Mouse (Mus musculus): ENCODE measurements around the gene Cbx1. TPM values are rescaled to one million over a fixed set of nuclear protein-coding genes. Genes with fewer than 3 reads are reported as not detected.
"Not testable (repeated sequence)": the region's sequence is repeated elsewhere in the genome, so short reads cannot be mapped to it uniquely, and the experiment has no call there.

Cbx1 gene
- total RNA-seq, 1 experiment: 153 TPM

DNA sequence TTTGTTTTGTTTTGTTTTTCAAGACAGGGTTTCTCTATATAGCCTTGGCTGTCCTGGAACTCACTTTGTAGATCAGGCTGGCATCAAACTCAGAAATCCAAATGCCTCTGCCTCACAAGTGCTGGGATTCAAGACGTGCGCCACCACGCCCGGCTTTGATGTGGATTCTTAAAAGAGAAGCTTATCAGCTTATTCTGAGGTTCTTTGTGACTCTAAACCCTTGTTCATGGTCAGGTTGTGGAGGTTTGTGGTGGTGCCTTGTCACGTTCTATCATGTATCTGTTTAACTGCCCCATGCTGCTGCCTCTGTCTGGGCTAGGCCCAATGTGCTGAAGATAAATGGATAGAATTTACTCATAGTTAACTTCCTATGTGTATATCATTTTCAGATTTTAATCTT lies 16.7 kb downstream of the Cbx1 start:
- H3K4me3 ChIP-seq (ENCODE audit: insufficient read depth in 1 of 2, low read depth in 1 of 2, low read length in 2 of 2, poor library complexity in 1 of 2, severe bottlenecking in 1 of 2): no peak overlapping the region
- TF ChIP-seq CHD2 (IDR thresholded peaks at IDR 0.05; ENCODE audit: low read depth, low read length) (no peak), ZC3H11A (IDR thresholded peaks at IDR 0.05; ENCODE audit: borderline replicate concordance, low read depth, low read length) (no peak), HCFC1 (IDR thresholded peaks at IDR 0.05; ENCODE audit: borderline replicate concordance, insufficient read depth, low read length) (no peak), ZNF384 (IDR thresholded peaks at IDR 0.05; ENCODE audit: low read depth, low read length) (no peak), MAFK (IDR thresholded peaks at IDR 0.05; ENCODE audit: insufficient read depth, low read depth, low read length) (no peak)
- H3K36me3 ChIP-seq (ENCODE audit: control insufficient read depth, insufficient read depth, low read length, poor library complexity, severe bottlenecking): peaks cover 57% of the 10 kb centered on the region
- H3K9me3 ChIP-seq (ENCODE audit: control insufficient read depth, insufficient read depth, low read depth, low read length): no peaks in the 10 kb centered on the region
- no peak overlapping the region for H3K27ac ChIP-seq (ENCODE audit: insufficient read depth, low read depth, low read length, poor library complexity, severe bottlenecking)
- no peak for DNase-seq (ENCODE audit: low read depth, low spot score)
- in situ Hi-C loops (cut with MboI; ENCODE audit: low sequenced_read_pairs in 2 of 2, unreplicated experiment in 2 of 2): no loop called here
- no peak overlapping the region for H3K9ac ChIP-seq (ENCODE audit: insufficient read depth, low read depth, low read length, poor library complexity, severe bottlenecking)
- H3K4me1 ChIP-seq (ENCODE audit: control insufficient read depth in 2 of 2, insufficient read depth in 2 of 2, low read length in 2 of 2, poor library complexity in 1 of 2): peaks cover 0 to 6% of the 10 kb centered on the region in 2 experiments; a peak in 2 of 4 replicates

- in situ Hi-C loops (cut with MboI; ENCODE audit: low sequenced_read_pairs in 2 of 2, unreplicated experiment in 2 of 2): no loop called here
Observed at GRCm38 (mm10) chr11:96808066-96808465, 19.1 kb downstream of the Cbx1 start.

DNA sequence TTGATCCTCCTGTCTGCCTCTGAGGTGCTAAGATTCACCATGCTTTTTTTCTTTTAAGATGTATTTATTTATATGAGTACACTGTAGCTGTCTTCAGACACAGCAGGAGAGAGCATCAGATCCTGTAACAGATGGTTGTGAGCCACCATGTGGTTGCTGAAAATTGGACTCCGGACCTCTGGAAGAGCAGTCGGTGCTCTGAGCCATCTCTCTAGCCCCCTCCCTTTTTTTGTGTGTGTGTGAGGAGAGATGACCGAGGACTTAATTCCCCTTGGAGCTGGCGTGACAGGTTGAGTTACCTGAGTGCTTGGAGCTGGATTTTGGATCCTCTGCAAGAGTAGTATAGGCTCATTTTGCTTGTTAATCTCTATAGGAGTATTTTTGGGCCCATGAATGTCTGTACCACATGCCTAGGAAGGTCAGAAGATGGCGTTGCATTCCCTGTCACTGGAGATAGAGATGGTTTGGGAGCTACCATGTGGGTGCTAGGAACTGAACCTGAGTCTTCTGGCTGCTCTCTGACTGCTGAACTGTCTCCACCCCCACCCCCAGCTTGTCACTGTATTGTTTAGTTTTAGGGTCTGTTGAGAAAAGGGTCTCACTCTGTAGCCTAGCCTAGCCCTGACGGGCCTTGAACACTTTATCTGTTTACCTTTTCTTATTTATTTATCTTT lies 20.8 kb downstream of the Cbx1 start:
- Histone ChIP-seq H3K4me1 (ENCODE audit: control insufficient read depth in 2 of 2, insufficient read depth in 2 of 2, low read length in 2 of 2, poor library complexity in 1 of 2) (peaks cover 0 to 2% of the 10 kb centered on the region in 2 experiments; a peak in 2 of 4 replicates), H3K9ac (ENCODE audit: insufficient read depth, low read depth, low read length, poor library complexity, severe bottlenecking) (no peak overlapping the region), H3K27ac (ENCODE audit: insufficient read depth, low read depth, low read length, poor library complexity, severe bottlenecking) (0 out of 2 replicates have a peak overlapping the region, but pooled peaks have one; percentile 20), H3K9me3 (ENCODE audit: control insufficient read depth, insufficient read depth, low read depth, low read length) (no peaks in the 10 kb centered on the region), H3K36me3 (ENCODE audit: control insufficient read depth, insufficient read depth, low read length, poor library complexity, severe bottlenecking) (peaks cover 38% of the 10 kb centered on the region), H3K4me3 (ENCODE audit: insufficient read depth in 1 of 2, low read depth in 1 of 2, low read length in 2 of 2, poor library complexity in 1 of 2, severe bottlenecking in 1 of 2) (no peak overlapping the region)
- in situ Hi-C loops (cut with MboI; ENCODE audit: low sequenced_read_pairs in 2 of 2, unreplicated experiment in 2 of 2): no loop called here
- no peak for DNase-seq (ENCODE audit: low read depth, low spot score)
- TF ChIP-seq CHD2 (IDR thresholded peaks at IDR 0.05; ENCODE audit: low read depth, low read length): no peak
- TF ChIP-seq MAFK (IDR thresholded peaks at IDR 0.05; ENCODE audit: insufficient read depth, low read depth, low read length): no peak

More at GRCm38 (mm10) chr11:96808066-96808465, 19.1 kb downstream of the Cbx1 start:
- DNase-seq (ENCODE audit: low read depth, low spot score): no peak
- H3K9ac ChIP-seq (ENCODE audit: insufficient read depth, low read depth, low read length, poor library complexity, severe bottlenecking): no peak overlapping the region
- H3K9me3 ChIP-seq (ENCODE audit: control insufficient read depth, insufficient read depth, low read depth, low read length): no peaks in the 10 kb centered on the region
- peaks cover 51% of the 10 kb centered on the region for H3K36me3 ChIP-seq (ENCODE audit: control insufficient read depth, insufficient read depth, low read length, poor library complexity, severe bottlenecking)
- no peak overlapping the region for H3K4me3 ChIP-seq (ENCODE audit: insufficient read depth in 1 of 2, low read depth in 1 of 2, low read length in 2 of 2, poor library complexity in 1 of 2, severe bottlenecking in 1 of 2)
- no peak overlapping the region for H3K27ac ChIP-seq (ENCODE audit: insufficient read depth, low read depth, low read length, poor library complexity, severe bottlenecking)
- no peak for TF ChIP-seq ZNF384 (IDR thresholded peaks at IDR 0.05; ENCODE audit: low read depth, low read length)
- TF ChIP-seq ZC3H11A (IDR thresholded peaks at IDR 0.05; ENCODE audit: borderline replicate concordance, low read depth, low read length): no peak
- no peak for TF ChIP-seq CHD2 (IDR thresholded peaks at IDR 0.05; ENCODE audit: low read depth, low read length)
- no peak for TF ChIP-seq HCFC1 (IDR thresholded peaks at IDR 0.05; ENCODE audit: borderline replicate concordance, insufficient read depth, low read length)
- TF ChIP-seq MAFK (IDR thresholded peaks at IDR 0.05; ENCODE audit: insufficient read depth, low read depth, low read length): no peak
- peaks cover 0 to 6% of the 10 kb centered on the region in 2 experiments; a peak in 2 of 4 replicates for H3K4me1 ChIP-seq (ENCODE audit: control insufficient read depth in 2 of 2, insufficient read depth in 2 of 2, low read length in 2 of 2, poor library complexity in 1 of 2)

GRCm38 (mm10) chr11:96811188-96811587 lies 22.3 kb downstream of the Cbx1 start:
- in situ Hi-C loops (cut with MboI; ENCODE audit: low sequenced_read_pairs in 2 of 2, unreplicated experiment in 2 of 2); H3K27ac ChIP-seq (ENCODE audit: insufficient read depth, low read depth, low read length, poor library complexity, severe bottlenecking); H3K9me3 ChIP-seq (ENCODE audit: control insufficient read depth, insufficient read depth, low read depth, low read length); H3K9ac ChIP-seq (ENCODE audit: insufficient read depth, low read depth, low read length, poor library complexity, severe bottlenecking); H3K4me1 ChIP-seq (ENCODE audit: control insufficient read depth in 2 of 2, insufficient read depth in 2 of 2, low read length in 2 of 2, poor library complexity in 1 of 2); DNase-seq (ENCODE audit: low read depth, low spot score); H3K4me3 ChIP-seq (ENCODE audit: insufficient read depth in 1 of 2, low read depth in 1 of 2, low read length in 2 of 2, poor library complexity in 1 of 2, severe bottlenecking in 1 of 2): not testable (repeated sequence)
- peaks cover 35% of the 10 kb centered on the region for H3K36me3 ChIP-seq (ENCODE audit: control insufficient read depth, insufficient read depth, low read length, poor library complexity, severe bottlenecking)

- Histone ChIP-seq H3K4me3 (ENCODE audit: insufficient read depth in 1 of 2, low read depth in 1 of 2, low read length in 2 of 2, poor library complexity in 1 of 2, severe bottlenecking in 1 of 2) (no peak overlapping the region), H3K27ac (ENCODE audit: insufficient read depth, low read depth, low read length, poor library complexity, severe bottlenecking) (no peak overlapping the region), H3K9me3 (ENCODE audit: control insufficient read depth, insufficient read depth, low read depth, low read length) (no peaks in the 10 kb centered on the region), H3K4me1 (ENCODE audit: control insufficient read depth in 2 of 2, insufficient read depth in 2 of 2, low read length in 2 of 2, poor library complexity in 1 of 2) (peaks cover 0 to 11% of the 10 kb centered on the region in 2 experiments; a peak in 1 of 4 replicates), H3K9ac (ENCODE audit: insufficient read depth, low read depth, low read length, poor library complexity, severe bottlenecking) (no peak overlapping the region), H3K36me3 (ENCODE audit: control insufficient read depth, insufficient read depth, low read length, poor library complexity, severe bottlenecking) (peaks cover 33% of the 10 kb centered on the region)
- TF ChIP-seq MAFK (IDR thresholded peaks at IDR 0.05; ENCODE audit: insufficient read depth, low read depth, low read length) (no peak), HCFC1 (IDR thresholded peaks at IDR 0.05; ENCODE audit: borderline replicate concordance, insufficient read depth, low read length) (no peak), ZNF384 (IDR thresholded peaks at IDR 0.05; ENCODE audit: low read depth, low read length) (no peak), ZC3H11A (IDR thresholded peaks at IDR 0.05; ENCODE audit: borderline replicate concordance, low read depth, low read length) (no peak), CHD2 (IDR thresholded peaks at IDR 0.05; ENCODE audit: low read depth, low read length) (no peak)
- no peak for DNase-seq (ENCODE audit: low read depth, low spot score)
- in situ Hi-C loops (cut with MboI; ENCODE audit: low sequenced_read_pairs in 2 of 2, unreplicated experiment in 2 of 2): no loop called here
Observed at GRCm38 (mm10) chr11:96813455-96813854, 24.5 kb downstream of the Cbx1 start.

Data from ES-E14 (cell line).